Mouse (Mus musculus) ovary, postnatal 10 days (tissue): ENCODE measurements at regions not wholly inside any gene's neighbourhood (a gene's known extent, or its start where the extent isn't known, plus 50 kb on each side); places are given as distances from the start of the nearest gene placed in this dataset.

Experiments used
- DNase-seq: peaks from one replicate; pipeline ENCODE4 v3.0.0; 2022; ENCODE audit warnings: low spot score

DNA sequence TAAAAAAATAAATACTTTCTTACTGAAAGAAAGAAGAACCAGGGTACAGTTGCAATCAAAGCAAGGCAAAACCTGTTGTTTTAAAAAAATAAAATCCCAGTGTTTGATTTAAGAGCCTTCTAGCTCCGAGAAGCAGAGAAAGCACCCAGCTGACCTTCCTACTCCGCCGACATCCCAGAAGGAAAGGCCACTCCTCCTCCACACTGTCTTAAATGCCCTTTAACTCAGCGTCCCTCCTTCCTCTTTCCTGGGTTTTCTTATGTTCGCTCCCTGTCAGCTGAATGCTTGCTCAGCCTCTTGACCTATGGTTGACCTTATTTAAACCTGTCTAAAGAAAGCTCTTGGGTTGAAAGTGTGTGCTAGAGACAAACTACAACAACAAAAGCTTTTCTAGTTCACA lies 79.1 kb downstream of the Sptssa start:
- no peak for DNase-seq

- DNase-seq: no peak
Measured at GRCm38 (mm10) chr12:54576821-54577220, 79.6 kb downstream of the Sptssa start.

GRCm38 (mm10) chr12:54572866-54573265 lies 83.5 kb downstream of the Sptssa start:
- no peak for DNase-seq

DNA sequence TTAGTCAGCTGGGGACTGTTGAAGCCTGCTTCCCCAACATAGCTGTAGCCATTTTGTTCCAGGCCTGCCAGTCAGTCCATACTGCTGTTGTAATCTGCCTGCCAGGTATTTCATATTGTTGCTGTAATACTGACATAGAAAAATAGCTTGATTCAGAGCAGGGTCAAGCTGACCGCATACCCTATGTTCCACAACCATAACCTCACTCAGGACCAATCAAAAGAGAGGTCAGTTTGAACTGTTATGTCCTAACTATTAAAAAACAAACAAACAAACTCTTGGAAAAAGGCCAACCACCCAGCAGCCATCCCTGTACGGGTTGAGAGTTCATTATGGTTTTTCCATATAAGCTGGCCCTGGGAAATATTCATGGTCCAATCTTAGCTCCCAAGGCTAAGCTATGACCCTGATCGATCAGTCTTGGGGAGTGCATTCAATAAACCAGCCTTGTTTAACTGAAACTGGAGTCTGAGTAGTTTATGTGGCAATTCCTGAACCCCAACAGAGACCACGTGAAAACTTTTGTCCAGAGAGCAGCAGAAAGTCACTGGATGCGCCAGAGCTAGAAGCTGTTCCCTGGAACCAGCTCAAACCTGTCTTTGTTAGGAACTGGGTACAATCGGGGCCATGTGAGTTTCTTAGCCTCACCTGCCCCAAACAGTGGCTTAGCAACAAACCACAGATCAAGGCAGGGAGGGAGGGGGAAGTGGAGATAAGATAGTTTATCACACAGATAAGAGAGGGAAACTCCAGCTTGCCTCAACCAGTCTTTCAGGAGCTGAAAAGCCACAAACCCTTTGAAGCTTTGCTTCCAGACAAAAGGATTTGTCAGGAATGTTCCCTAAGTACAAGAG lies 88.1 kb downstream of the Sptssa start:
- DNase-seq: no peak

GRCm38 (mm10) chr12:54567426-54567790 lies 89.0 kb downstream of the Sptssa start:
- no peak for DNase-seq

DNA sequence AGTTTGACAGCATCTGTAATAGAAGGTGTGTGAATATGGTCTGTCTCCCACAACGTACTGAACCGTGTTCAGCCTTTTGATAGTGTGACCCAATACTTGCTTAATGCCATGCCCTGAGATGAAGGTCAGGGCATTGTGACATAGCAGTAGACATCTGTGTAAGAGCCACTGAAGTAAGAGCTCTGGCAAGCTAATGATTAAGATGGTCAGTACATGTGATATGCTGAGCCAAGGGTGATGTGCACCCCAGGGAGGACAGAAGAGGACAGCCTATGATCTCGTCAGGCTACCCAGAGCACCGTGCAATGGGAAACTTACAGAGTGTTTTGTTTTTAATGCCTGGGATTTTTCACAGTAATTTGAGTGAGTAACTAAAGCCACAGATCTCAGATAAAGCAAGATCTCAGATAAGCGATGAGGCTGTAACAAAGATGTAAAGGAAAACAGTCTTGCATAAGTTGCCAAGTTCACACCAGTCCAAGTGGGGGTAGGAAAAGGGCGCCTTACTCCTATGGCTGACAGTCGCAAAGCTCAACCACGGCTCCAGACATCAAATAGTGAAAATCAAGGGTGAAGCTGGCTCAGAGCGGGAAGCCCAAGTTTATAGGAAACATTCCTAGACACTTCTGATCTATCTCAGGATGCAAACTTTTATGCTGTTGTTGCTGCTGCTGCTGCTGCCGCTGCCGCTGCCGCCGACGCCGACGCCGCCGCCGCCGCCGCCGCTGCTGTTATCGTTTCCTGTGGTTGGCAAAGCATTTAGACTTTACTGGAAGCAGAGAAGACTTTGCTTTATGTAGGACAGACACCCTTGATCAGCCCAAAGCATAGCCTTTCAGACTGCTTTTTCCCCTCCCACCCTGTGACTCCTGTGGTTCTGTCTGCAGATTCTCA lies 89.6 kb downstream of the Sptssa start:
- no peak for DNase-seq

GRCm38 (mm10) chr12:54561981-54562380 lies 94.4 kb downstream of the Sptssa start:
- no peak for DNase-seq

DNA sequence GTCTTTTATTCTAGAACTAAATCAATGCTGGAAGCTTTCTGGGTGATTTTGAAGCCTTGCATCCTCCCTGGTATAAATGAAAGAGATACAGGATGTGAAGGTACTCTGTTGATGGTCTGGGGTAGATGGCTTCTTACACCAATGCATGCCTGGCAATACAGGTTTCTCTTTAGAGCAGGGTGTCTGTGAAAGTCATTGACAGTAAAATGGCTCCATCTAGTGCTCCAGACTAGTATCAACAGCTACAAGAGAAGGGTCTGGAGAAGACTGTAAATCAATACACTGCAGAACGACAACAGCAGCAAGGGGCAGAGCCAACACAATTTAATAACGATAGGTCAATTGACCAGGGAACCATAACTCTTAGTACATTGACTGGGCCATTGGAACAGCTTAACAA lies 98.3 kb downstream of the Sptssa start:
- no peak for DNase-seq

- DNase-seq: no peak
Measured at GRCm38 (mm10) chr12:54549659-54550058, 106.7 kb downstream of the Sptssa start.

GRCm38 (mm10) chr12:54545821-54546608 lies 110.4 kb downstream of the Sptssa start:
- peak; percentile 38 for DNase-seq

GRCm38 (mm10) chr12:54538320-54538705 lies 118.1 kb downstream of the Sptssa start:
- no peak for DNase-seq

DNA sequence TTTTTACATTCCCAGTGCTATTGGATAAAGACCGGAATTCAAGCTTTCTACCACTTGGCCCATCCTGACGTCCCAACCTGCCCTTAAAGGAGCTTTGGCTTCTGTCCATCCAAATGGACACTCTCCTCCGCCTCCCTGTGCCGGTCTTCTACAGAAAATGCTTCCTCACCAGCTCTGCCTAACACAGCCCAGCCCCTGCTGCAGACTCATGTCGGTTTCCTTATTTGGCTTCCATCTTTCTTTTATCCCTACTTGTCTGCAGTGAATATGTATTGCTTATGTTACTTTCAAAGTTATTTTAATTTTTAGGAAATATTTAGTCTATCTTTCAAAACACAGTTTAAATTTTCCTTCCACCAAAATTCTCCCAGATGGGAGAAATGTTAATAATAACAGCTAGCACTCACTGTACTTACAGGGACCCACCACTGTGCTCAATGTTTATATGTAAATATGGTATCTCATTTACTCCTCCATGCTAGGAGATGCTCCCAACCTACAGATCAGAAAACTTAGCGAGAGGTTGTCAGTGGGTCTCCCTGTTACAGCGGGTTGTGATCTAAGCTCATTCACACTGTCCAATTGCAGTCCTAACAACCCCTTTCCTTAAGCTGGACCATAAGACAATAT lies 118.6 kb downstream of the Sptssa start:
- DNase-seq: no peak

GRCm38 (mm10) chr12:54537022-54537421 lies 119.4 kb downstream of the Sptssa start:
- no peak for DNase-seq

DNA sequence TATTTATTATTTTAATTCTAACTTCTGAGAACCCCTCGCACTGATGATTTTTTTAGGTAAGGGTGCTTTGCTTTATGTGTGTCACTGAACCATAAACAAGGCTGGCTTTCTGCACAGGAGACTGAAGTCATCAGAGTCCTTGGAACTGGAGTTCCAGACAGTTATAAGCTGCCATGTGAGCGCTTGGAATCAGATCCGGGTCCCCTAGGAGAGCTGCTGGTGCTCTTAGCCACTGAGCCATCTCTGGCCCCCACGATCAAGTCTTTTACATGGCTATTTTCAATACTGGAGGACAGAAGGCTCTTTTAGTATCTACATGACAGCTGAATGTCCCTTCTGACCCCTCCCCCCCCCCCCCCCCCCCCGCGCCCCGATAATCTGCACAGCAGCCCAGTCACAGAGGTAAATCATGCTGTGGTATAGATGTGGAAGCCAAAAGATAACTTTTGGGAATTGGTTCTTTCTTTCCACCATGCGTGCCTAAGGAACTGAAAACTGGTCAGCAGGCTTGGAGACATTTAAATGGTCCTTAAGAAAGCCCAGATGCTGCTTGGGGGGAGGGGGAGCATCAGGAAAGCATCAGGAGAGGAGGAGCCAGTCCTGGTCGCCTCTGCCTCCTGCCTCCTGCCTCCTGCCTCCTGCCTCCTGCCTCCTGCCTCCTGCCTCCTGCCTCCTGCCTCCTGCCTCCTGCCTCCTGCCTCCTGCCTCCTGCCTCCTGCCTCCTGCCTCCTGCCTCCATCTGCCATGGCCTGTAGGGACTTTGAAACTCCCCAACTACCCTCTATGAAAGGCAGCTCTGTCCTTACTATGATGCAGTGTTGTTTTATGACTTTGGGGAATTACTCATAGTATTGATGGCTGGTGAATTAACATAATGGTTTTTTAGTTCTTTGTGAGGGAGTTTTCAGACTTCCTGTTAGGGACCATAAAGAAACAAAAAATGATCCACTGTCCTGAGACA lies 120.5 kb downstream of the Sptssa start:
- DNase-seq: no peak

GRCm38 (mm10) chr12:54534910-54535309 lies 121.5 kb downstream of the Sptssa start:
- no peak for DNase-seq

- DNase-seq: no peak
Measured at GRCm38 (mm10) chr12:54533134-54533533, 123.2 kb downstream of the Sptssa start.

GRCm38 (mm10) chr12:54532062-54532461 lies 124.3 kb downstream of the Sptssa start:
- DNase-seq: no peak

- no peak for DNase-seq
Measured at GRCm38 (mm10) chr12:54528046-54528445, 128.3 kb downstream of the Sptssa start.

DNA sequence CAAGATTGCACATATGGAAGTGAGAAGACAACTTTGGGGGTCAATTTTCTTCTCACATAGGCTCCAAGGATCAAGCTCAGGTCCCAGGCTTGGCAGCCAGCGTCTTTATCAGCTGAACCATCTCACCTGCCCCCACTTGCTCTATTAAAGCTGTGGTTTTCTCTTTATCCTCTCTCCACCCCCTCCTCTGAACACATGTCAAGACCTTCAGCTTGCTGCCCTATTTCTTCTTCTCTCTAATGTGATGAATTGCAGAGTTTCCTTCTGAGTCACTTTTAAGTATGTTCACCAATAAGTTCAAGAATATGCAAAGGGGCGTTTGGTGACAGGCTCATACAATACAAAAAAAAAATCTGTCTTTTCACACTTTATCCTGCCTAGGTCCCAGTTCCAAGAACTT lies 128.8 kb downstream of the Sptssa start:
- DNase-seq: no peak

- no peak for DNase-seq
Measured at GRCm38 (mm10) chr12:54520406-54520805, 136.0 kb downstream of the Sptssa start.

- DNase-seq: no peak
Measured at GRCm38 (mm10) chr12:54519370-54519769, 137.0 kb downstream of the Sptssa start.
